Mouse (Mus musculus) heart, embryonic 14.5 days (tissue): ENCODE results near the gene Mettl9. TPM values are rescaled to one million over a fixed set of nuclear protein-coding genes. Genes with fewer than 3 reads are reported as not detected.
"Not testable (repeated sequence)": the region's sequence is repeated elsewhere in the genome, so short reads cannot be mapped to it uniquely, and the experiment has no call there.

Source experiments
- ATAC-seq: fragments of 200-750 bp; cut with Nextera tagmentation; 2 replicates; pipeline ENCODE4 v1.8.0; 2017; ENCODE audit warnings: low read depth, moderate TSS enrichment; ENCODE audit not compliant: insufficient number of reproducible peaks, insufficient read depth, low FRiP score
- H3K27ac ChIP-seq, 2 experiments: fragments of 200-500 bp in 1 of 2; fragments of 300-500 bp in 1 of 2; sonication (generic) in 1 of 2; replicated peaks in 1 of 2; 2 replicates each; pipeline ENCODE4 v1.5.1; 2012 to 2014; ENCODE audit warnings: low read depth in 2 of 2, low read length in 2 of 2, control low read depth in 1 of 2, mild to moderate bottlenecking in 1 of 2, mixed read lengths in 1 of 2; ENCODE audit not compliant: control insufficient read depth in 1 of 2, insufficient read depth in 1 of 2
- H3K27me3 ChIP-seq: fragments of 300-500 bp; sonication (generic); 2 replicates; pipeline ENCODE4 v1.6.1; 2014; ENCODE audit warnings: mild to moderate bottlenecking, low read length, control low read depth; ENCODE audit not compliant: control insufficient read depth, insufficient read depth
- H3K36me3 ChIP-seq: fragments of 300-500 bp; sonication (generic); 2 replicates; pipeline ENCODE4 v1.6.1; 2014; ENCODE audit warnings: mild to moderate bottlenecking, control low read depth, low read length, mixed read lengths; ENCODE audit not compliant: control insufficient read depth, insufficient read depth
- H3K4me1 ChIP-seq, 2 experiments: fragments of 200-500 bp in 1 of 2; fragments of 300-500 bp in 1 of 2; sonication (generic) in 1 of 2; 2 replicates each; pipeline ENCODE4 v1.6.1; 2012 to 2014; ENCODE audit warnings: low read length in 2 of 2, control low read depth in 1 of 2, mixed read lengths in 1 of 2; ENCODE audit not compliant: control insufficient read depth in 2 of 2, insufficient read depth in 2 of 2
- H3K4me2 ChIP-seq: fragments of 300-500 bp; sonication (generic); 2 replicates; pipeline ENCODE4 v1.6.1; 2014; ENCODE audit warnings: mild to moderate bottlenecking, low read length
- H3K4me3 ChIP-seq, 2 experiments: fragments of 200-500 bp in 1 of 2; fragments of 300-500 bp in 1 of 2; sonication (generic) in 1 of 2; 2 replicates each; pipeline ENCODE4 v1.5.1; 2012 to 2014; ENCODE audit warnings: low read length in 2 of 2, mild to moderate bottlenecking in 2 of 2, control low read depth in 1 of 2, low read depth in 1 of 2, moderate library complexity in 1 of 2; ENCODE audit not compliant: control insufficient read depth in 1 of 2, insufficient read depth in 1 of 2
- H3K9ac ChIP-seq: fragments of 300-500 bp; sonication (generic); 2 replicates; pipeline ENCODE4 v1.6.1; 2014; ENCODE audit warnings: mild to moderate bottlenecking, low read length
- H3K9me3 ChIP-seq: fragments of 300-500 bp; sonication (generic); 2 replicates; pipeline ENCODE4 v1.6.1; 2016; ENCODE audit warnings: low read length, control low read depth; ENCODE audit not compliant: control insufficient read depth
- WGBS: fragments of 180-500 bp; shearing (Covaris S2); extraction: QIAGEN DNeasy Blood & Tissue Kit; methylation state at CpG from one replicate; pipeline ENCODE4 v1.1.7; 2014; 5-methylcytosine and 5-hydroxymethylcytosine counted together
- polyA plus RNA-seq: library from polyadenylated mRNA; unstranded; fragments of >200 nt; fragmentation: Nextera tagmentation; extraction: Ambion mirVana; gene quantifications from 2 replicates; pipeline ENCODE4 v1.2.1, GENCODE M21; 2014

The Mettl9 gene
- polyA plus RNA-seq, 1 experiment from 2014 or later = 113 TPM

DNA sequence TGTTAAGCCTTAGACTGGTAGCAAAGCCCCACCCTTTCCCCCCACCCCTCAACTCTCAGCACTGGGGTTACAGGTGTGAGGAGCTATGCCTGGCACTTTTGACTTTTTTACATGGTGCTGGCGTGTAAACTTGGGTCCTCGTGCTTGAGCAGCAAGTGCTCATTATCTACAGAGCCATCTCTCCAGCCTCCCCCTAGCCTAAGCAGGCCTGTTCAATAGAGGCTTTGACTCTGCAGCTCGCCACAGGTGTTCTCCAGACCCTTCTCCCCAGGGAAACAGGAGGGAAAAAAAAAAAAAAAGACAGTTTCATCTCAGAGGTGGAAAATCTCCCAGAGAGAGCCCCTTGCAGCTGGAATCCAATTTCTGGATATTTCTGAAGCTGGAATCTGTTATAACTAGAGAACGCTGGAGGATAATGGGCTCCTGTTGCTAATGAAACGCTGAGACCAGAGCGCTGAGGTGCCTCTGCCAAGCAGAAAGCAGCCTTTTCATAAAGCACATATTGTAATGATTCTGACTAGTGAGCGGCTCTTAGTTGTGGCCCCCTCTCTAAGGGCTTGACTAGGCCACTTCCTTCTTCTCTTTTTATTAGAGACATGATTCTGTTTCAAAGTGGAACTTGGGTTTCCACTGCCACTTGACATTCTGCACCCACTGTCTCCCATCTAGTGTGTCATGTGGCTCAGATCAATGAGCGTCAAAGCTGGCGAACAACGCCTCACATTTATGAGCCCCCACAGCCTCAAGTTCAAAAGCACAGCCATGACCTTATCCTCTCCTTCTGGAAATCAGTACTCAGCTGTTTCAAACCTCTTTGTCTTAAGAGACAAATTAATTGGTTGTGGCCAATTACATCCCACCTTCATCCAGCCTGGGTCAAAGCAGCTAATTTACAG is 22.2 kb upstream of the Mettl9 start:
- Histone ChIP-seq H3K27me3 (no peaks in the 10 kb centered on the region), H3K9ac (no peak overlapping the region), H3K4me1 (no peaks in the 10 kb centered on the region), H3K4me2 (no peak overlapping the region), H3K27ac (no peak overlapping the region), H3K4me3 (no peak overlapping the region), H3K36me3 (no peaks in the 10 kb centered on the region), H3K9me3 (no peaks in the 10 kb centered on the region)
- WGBS = 76% methylated on average over 10 of the region's 10 CpGs
- ATAC-seq = no peak

DNA sequence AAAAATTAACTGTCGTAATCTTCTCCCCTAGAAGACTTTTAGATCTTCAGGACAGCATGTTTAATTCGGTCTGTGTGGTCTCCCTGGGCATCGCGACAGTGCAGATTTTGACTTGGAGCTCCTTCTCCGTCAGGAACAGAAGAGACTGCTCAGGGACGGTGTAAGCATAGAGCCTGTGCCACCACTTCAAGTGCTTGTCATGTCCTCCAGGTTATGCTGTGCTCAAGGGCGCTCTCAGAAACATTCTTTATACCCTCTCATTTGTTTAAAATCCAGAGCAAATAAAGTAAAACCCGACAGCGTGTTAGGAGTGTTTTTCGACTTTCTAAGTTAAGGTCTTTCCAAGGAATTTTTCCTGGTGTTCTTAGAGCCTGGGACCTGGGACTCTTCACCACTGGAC is 19.8 kb upstream of the Mettl9 start:
- no peak overlapping the region for H3K9ac ChIP-seq
- H3K4me2 ChIP-seq = no peak overlapping the region
- no peaks in the 10 kb centered on the region for H3K27me3 ChIP-seq
- no peaks in the 10 kb centered on the region for H3K36me3 ChIP-seq
- H3K9me3 ChIP-seq = no peaks in the 10 kb centered on the region
- WGBS = 75% methylated on average over 10 of the region's 10 CpGs
- H3K27ac ChIP-seq = no peak overlapping the region
- H3K4me1 ChIP-seq = no peaks in the 10 kb centered on the region
- H3K4me3 ChIP-seq = no peak overlapping the region
- ATAC-seq = no peak

DNA sequence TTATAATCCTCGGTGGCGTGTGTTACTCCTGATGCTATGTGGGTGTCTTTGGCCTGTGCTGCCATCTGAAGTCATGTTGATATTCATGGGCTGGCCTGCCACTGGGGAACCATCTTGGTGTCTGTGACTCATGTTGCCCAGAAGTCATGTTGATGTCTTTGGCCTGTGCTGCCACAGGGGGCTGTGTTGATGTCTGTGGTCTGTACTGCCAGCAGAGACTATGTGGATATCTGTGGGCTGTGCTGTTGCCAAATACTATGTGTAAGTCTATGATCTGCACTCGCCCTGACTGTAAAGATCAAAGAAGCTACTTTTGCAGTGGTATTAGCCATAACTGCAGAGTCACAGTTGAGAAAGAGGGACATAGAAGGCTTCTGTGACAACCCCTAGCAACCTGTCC is 15.5 kb upstream of the Mettl9 start:
- Histone ChIP-seq H3K27ac (no peak overlapping the region), H3K36me3 (no peaks in the 10 kb centered on the region), H3K27me3 (no peaks in the 10 kb centered on the region), H3K4me3 (no peak overlapping the region), H3K9me3 (no peaks in the 10 kb centered on the region), H3K9ac (no peak overlapping the region), H3K4me2 (no peak overlapping the region), H3K4me1 (no peaks in the 10 kb centered on the region)
- no peak for ATAC-seq
- 71% methylated on average over 3 of the region's 3 CpGs for WGBS

DNA sequence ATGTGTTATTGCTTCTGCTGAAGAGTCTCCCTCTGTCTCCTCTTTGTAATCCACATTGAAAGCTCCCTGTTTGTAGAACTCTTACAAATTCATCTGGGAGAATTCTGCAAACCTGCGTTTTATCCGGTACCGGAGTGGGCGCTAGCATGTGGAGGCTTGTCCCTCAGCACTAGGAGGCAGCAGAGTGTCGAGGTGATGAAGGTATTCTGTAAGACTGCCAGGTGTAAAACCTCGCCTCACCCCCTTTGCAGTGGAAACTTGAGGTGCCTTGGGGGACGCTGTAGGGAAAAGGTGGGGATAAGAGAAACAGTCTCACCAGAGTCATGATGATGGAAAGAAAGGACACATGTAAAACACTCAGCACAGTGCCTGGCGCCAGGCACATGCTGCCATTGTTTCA is 14.0 kb upstream of the Mettl9 start:
- Histone ChIP-seq H3K36me3 (no peaks in the 10 kb centered on the region), H3K27me3 (no peaks in the 10 kb centered on the region), H3K27ac (no peak overlapping the region), H3K9ac (no peak overlapping the region), H3K9me3 (no peaks in the 10 kb centered on the region), H3K4me2 (no peak overlapping the region), H3K4me3 (no peak overlapping the region), H3K4me1 (no peaks in the 10 kb centered on the region)
- no peak for ATAC-seq
- WGBS = 37% methylated on average over 8 of the region's 8 CpGs

DNA sequence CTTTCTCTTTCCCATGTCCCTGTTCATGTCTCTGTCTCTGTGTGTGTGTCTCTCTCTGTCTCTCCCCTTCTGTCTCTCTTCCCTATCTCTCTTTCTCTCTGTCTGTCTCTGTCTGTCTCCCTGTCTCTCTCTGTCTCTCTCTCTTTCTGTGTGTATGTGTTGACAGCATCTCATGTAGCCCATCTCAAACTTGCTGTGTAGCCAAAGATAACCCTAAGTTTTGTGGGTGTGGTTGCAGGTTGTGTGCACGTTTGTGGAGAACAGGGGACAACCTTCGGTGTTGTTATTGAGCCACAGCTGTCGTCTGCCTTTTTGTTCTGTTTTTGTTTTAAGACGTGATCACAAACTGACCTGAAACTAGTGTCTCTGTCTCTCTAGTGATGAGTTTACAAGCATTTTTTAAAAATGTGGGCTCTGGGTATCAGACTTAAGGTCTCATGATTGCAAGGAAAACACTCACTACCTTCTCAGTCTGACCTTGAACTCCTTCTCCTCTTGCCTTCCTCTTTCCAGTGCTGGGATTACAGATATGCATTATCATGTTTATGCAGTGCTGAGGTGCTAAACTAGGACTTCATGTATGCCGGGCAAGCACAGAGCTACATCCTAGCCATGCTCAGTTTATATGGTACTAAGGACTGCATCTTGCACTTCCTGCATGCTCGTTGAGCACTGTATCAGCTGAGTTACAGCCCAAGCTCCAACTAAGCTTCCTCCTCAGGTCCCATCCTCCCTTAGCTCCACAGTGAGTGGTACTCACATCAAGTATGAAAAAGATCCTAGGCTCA is 8.8 kb upstream of the Mettl9 start:
- WGBS = 53% methylated on average over 6 of the region's 6 CpGs
- Histone ChIP-seq H3K4me3 (no peak overlapping the region), H3K9ac (no peak overlapping the region), H3K4me1 (no peaks in the 10 kb centered on the region), H3K9me3 (no peaks in the 10 kb centered on the region), H3K27me3 (peaks cover 8% of the 10 kb centered on the region), H3K4me2 (no peak overlapping the region), H3K27ac (no peak overlapping the region), H3K36me3 (no peaks in the 10 kb centered on the region)
- no peak for ATAC-seq

DNA sequence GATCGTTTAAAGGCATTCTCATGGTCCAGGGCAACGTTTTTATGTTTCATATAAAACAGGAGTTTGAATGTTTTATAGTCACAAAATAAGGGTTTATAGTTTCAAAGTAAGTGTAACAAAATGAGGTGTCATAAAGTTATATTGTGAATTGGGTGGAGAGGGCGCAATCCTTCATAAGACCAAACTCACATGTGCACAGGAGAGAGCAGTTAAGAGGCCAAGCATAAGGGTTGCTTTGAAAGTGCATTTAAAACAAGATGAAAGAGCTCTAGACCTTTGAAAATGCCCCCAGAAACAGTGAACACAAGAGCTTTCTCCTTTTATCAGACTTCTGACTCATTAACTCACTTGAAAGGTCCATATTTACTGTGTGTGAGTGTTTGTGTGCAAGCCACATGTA is 7.9 kb upstream of the Mettl9 start:
- WGBS = 56% methylated on average over 3 of the region's 3 CpGs
- no peaks in the 10 kb centered on the region for H3K9me3 ChIP-seq
- peaks cover 13% of the 10 kb centered on the region for H3K27me3 ChIP-seq
- no peak overlapping the region for H3K27ac ChIP-seq
- H3K9ac ChIP-seq = no peak overlapping the region
- no peaks in the 10 kb centered on the region for H3K4me1 ChIP-seq
- no peak overlapping the region for H3K4me3 ChIP-seq
- H3K36me3 ChIP-seq = no peaks in the 10 kb centered on the region
- no peak for ATAC-seq
- H3K4me2 ChIP-seq = no peak overlapping the region

DNA sequence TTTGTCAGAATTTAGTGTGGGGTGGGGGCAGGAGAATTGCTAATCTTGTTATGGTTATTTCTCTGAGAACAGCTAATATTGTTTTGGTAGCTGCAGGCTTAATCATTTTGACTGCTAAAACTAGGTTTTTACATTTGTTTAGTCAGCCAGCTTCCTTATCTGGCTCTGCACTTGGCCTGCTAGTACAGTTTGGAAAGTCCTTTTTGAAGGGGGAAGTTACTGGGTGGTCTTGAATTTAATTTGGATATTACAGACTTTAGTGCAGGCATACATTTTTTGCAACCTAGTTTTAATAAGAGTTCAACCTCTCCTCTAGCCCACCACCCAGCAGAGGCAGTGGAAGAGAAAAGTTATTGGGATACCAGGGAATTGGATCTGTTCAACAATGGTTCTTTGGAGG is 4.3 kb upstream of the Mettl9 start:
- not testable (repeated sequence) for H3K4me1 ChIP-seq, H3K36me3 ChIP-seq, H3K27ac ChIP-seq, H3K4me2 ChIP-seq, H3K4me3 ChIP-seq, H3K9ac ChIP-seq, ATAC-seq, H3K9me3 ChIP-seq
- peaks cover 26% of the 10 kb centered on the region for H3K27me3 ChIP-seq
